Mouse (Mus musculus) monocyte, adult 5-6 weeks (primary cell): Measurements from ENCODE around the gene Tceanc2. TPM values are rescaled to one million over a fixed set of nuclear protein-coding genes. Genes with fewer than 3 reads are reported as not detected.

Source experiments
- ATAC-seq: fragments of 153-309, 156-312 bp; replicated peaks from 2 replicates; pipeline ENCODE4 v1.8.0; 2017; ENCODE audit warnings: mild to moderate bottlenecking; ENCODE audit not compliant: low TSS enrichment, insufficient number of reproducible peaks, severe bottlenecking, poor library complexity, low FRiP score
- total RNA-seq: library from RNA; stranded (forward); fragments of 200-1000, 200-491, 200-594 nt; gene quantifications from 3 replicates; pipeline ENCODE4 v1.2.3, GENCODE M21; 2017

Tceanc2 gene
- 12.8 to 15.4 TPM (median 15.4 TPM) in 3 replicates for total RNA-seq

DNA sequence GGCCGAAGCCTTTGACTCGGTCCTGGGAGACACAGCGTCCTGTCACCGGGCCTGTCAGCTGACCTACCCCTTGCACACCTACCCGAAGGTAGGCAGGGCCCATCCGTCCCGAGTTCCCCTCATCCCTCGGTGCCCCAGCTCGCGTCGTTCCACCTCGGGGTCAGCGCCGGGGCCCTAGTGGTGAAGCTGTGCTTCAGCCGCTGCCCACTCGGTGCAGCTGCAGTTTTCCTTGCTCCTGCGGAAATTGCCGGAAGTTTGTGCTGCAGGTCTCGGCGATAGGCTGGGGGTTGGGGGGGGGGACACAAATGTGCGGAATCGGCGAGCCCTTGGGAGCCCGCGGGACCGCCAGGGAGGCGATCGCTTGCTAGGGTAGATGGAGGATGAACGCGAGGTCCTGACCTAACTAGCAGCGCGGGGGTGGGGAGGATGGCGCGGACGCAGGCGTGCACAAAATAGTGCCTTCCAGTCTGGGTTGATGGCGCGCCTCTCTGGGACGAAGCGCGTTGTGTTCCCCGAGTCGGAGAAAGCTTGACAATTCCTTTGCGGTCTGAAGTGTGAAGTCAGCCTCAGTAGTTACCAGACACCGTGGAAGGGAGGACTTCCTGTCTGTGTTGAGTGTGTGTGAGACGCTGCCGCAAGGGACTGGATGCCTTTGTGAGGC is at the start of gene Tceanc2:
Tceanc2 (minus strand) TSS at position 287 of the 661 bp plus-strand sequence.
- peak; percentile 20; the same call in 1 of the 2 replicates for ATAC-seq

DNA sequence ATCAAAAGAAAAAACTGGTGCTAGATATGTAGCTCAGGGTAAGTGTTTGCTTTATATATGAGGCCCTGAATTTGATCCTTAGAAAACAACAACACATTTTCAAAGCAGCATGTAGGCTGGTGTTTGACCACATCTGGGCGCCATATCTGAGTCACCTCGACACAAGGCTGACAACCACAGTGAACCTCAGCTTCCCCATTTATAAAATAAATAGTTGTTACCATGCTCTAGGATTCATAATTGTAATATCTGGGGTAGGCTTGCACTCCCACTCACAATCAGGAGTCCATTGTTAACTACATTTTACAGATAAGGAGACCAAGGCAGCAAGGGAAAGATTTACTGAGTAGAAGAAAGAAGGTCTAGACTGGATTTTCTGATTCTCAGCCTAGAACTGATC is 47.4 kb upstream of the Tceanc2 start:
- no peak for ATAC-seq

DNA sequence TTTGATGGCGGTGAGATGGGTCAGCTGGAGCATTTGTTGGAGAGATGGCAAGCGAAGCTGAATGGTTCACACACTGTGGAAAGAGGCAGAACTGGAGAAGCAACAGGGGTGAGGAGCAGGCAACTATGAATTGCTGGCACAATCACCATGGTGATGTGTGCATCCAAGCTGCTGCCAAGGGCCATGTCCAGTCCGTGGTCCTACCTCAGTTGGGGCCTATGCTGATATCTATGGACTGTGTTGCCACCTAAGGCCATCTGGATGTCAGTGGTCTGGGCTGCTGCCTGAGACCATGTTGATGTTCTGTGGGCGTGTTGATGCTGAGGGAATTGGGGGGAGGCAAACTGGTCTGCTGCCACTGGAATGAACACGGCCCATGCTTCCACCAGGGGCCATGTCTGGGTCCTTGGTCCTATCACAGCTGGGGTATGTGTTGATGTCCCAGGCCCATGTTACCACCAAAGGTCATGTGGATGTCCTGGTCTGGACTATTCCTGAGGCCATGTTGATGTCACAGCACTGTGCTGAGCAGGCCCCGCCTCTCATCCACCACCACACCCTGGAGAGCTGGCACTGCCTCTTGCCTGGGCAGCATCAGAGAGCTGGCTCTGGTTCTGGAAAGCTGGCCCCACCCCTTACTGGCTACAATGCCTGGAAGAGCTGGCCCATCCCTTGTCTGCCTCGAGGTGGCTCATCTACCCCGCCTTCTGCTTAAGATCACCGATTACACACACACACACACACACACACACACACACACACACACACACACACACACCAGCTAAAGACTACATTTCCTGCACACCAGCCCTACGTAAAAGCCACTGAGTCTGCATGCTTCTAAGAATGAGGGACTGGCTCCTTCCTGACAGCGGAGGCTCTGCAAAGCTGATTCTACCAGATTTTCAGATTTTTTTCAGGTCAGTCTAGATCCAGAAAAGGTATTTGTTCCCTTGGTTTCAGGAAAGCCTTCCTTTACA is 44.6 kb upstream of the Tceanc2 start:
- no peak for ATAC-seq

DNA sequence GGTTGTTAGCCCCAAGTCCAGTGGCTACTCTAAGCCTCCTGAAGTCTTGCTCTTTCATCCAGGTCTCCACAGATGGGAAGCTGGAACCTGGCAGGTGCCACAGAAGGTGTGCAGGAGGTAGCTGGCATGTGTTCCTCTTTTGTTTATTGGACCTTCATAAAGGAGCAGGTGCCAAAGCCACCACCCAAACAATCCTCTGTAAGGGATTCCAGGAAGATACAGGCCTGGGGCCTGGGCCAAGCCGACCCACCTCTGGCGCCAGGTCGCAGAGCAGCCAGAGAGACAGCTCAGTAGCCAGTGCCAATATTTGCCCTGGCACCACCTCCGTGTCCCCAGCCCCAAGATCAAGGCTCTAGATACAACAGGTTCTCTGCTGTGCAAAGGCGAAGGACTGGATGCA is 42.6 kb upstream of the Tceanc2 start:
- no peak for ATAC-seq

DNA sequence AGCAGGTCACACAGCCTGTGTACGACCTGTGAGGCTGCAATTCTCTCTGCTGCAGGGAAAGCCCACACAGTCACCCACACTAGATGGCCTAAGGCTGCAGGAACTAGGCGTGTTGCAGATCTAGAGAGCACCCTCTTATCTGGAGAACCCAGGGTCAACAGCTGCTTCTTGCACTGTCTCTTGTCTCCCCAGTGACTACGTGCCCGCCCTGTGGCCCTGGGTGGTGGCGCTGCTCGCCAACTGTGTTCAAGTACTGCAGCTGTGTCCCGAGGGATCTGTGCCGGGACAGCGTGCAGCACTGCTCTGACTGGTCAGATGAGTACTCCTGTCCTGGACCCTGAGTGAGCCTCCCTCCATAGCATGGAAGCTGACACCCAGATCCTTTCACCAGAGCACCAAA is 38.7 kb upstream of the Tceanc2 start:
- no peak for ATAC-seq

DNA sequence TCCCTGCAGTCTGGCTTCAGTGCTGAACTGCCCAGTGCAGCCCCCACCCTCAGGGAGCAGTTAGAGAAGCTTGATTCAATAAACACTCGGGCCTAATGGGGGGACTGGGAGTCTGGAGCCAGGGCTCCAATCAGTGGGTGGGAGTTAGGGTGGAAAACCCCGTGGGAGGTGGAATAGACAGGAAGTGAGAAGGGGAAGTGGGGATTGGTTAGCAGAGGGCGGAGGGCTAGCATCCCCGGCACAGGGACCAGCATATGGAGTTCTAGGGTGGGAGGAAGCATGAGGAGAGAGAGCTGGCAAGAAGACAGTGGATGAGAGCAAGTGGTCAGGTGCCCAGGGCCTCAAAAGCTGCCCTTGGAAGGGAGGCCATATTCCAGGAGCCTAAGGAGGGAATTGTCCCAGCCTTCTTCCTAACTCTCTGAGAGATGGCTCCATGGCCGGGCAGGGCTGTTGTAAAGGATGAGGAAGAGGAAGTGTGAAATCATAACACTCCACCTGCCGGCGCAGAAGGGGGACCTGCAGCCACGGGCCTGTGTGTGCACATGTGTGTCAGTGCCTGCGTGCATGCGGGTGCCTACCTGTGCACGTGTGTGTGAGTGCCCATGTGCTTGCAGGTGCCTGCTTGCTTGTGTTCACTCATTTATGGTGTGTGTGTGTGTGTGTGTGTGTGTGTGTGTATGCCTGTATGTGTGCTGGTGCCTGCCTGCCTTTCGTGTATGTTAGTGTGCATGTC is 34.5 kb upstream of the Tceanc2 start:
- no peak for ATAC-seq

DNA sequence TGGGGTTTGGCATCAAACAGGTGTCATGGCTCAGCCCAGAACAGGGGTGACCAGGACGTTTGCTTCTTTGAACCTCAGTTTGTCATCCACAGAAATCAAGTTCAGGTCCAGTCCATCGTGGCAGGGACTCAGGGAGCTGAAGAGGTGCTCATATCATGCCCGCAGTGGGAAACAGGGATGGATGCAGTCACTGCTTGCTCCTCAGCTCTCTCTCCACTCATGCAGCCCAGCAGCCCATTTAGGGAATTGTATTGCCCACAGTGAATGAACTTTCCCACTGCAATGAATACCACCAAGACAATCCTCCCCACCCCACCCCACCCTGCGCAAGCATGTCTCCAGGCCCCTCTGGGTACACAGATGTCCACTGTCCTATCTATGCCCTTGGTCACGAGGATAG is 33.0 kb upstream of the Tceanc2 start:
- ATAC-seq = no peak

DNA sequence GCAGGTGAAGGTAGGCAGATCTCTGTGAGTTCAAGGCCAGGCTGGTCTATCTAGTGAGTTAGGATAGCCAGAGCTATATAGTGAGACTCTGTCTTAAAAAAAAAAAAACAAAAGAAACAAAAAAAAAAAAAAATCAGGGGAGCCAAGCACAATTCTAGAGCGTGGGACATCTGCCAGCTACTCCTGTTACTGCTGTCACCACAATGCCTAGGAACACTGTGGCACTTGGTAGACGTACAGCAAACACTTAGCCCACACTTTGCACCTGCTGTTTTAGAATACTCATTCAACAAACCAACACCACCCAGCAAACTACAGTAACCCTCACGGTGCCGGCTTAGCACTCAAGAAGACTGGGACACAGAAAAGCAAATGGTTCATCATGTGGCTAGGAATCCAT is 32.5 kb upstream of the Tceanc2 start:
- no peak for ATAC-seq

DNA sequence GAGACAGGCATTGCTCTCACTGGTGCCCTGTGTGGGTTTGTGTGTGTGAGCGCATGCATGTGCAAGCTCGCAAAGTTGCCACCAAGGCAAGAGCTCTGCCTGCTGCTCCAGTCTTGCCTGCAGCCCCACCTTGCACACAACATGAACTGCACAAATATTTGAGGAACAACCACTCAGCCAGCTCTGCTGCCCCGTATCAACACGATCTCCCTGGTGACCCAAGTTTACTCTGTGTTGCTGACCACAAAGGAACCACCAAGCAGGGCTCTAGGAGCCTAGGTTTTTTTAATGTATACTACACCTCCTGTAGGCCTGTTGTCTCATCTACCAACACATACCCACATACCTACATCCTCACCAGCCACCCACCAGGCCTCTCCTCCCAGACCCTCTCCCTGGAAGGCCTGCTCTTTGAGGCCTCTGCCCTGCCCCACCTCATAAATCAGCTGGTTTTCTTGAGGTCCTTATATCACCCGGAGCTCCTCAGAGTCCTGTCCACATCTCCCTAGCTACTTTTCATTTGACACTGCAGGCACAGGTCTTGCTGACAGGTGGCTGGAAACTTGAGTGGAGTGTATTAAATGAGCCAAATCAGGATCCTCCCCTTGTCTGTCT is 31.7 kb upstream of the Tceanc2 start:
- no peak for ATAC-seq

DNA sequence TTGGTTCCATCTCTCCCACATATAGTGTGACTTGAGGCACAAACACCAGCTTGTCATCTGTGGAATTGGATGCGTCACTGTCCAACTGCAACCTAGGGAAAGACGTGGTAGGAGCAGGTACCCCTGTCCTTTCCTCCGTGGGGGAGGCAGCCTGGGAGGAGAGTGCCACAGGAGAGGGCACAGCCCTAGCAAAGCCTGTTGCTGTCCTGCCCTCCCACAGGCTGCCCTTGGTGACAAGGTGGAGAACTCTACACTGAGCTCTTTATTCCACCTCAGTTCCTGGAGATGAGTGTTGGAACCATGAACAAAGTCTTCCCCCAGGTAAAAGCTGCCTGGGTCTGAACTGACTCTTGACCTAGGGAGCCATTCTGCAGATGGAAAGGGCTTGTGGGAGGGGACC is 30.0 kb upstream of the Tceanc2 start, which contains the start of gene Ldlrad1:
Ldlrad1 (plus strand) TSS at position 301 of the 400 bp plus-strand sequence.
- no peak for ATAC-seq

DNA sequence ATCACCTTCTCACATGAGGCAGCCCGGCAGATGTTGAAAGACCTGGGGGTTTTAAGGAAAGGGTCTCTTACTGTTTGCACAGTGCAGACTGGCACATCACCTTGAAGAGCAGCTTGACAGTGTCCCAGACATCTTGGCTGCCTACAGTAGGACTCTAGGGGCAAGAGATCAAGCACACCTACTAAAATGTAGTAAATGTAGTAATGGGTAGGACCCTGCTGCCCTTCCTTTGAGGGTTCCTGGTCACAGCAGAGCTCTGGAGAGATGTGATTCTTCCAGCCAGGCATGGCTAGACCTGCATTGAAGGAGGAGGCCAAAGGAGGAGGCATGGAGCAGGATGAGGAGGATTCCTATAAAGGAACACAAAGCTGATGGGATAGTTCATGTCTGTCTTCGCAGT is 28.1 kb upstream of the Tceanc2 start:
- no peak for ATAC-seq

DNA sequence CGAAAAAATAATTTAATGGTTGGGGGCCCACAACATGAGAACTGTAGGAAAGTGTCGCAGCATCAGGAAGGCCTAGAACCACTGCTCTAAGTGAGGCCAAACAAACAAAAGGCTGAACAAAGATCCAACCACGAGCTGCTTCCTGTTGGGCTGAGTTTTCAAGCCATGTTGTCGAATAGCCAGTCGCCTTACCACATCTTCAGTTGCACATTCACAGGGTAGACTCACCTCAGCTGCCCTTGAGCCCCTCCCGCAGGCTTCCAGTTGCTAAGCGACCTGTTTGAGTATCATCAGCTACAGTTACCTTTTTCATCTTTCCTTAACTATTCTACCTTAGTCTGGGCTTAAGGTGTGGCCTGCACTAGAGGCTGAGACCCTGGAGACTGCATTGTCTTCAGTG is 24.1 kb upstream of the Tceanc2 start:
- no peak for ATAC-seq

DNA sequence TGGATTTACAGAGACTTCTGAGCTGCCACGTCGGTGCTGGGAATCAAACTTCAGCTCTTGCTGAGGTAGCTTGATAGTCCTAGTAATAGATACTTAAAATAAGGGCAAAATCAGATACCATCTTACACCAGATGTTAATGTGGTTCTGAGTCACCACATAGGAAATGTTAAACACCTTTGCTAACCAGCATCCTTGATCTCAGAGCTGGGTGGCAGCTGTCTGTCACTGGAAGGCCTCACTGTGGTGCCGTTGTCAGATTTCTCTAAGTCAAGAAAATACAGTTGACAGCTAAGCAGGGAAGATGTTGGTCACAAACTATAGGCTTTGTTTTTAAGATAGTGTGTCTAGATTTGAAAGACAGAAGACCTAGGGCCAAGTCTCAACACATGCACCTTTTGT is 22.9 kb upstream of the Tceanc2 start:
- no peak for ATAC-seq

DNA sequence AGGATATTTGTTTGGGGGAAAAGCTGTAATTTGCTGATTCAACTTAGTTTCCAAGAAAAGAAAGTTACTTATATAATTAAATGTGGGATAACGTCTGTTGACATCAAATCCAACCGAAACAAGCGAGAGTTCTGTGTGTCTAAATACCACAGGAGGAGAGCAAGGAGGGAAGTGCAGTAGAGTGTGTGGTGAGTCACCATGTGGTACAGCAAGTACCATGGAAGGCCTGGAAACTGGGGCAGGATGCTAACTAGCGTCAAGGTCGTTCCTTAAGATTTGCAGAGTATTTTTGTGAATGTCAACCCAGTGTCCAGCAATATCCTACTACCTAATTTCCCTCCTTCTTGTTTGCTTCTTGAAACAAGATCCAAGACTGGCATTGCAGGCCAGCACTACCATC is 19.2 kb upstream of the Tceanc2 start:
- no peak for ATAC-seq

DNA sequence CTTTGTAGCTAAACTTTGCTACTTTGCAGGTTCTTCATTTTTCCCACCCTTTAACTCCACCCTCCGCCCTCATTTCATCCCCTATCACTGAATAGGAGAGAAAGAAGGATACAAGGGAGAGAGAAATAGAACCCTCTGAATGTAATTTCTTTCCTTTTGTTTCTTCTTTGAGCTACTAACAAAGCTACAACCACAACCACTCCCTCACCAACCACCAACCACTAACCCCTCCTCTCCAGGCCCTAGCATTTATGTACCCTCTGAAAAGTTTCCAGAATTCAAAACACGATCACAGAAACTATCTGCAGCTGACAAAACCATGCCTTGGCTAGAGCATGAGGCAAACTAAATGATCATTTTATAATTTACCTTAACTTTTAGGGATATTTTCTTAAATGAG is 17.5 kb upstream of the Tceanc2 start:
- ATAC-seq = no peak

DNA sequence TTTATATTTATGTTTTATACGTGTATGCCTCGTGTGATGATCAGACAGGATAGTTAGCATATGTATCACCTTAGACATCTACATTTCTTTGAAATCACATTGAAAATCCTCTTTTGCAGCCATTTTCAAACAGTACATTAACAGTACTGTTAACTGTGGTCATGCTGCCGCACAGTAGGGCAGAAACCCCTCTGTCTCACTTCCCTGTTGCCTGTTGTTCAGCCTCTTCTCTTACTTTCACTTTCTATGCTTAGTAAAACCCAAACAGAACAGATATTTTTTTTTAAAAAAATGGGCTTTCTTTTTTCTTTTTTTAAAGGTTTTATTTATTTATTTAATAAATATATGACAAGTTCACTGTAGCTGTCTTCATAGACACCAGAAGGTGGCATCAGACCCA is 14.9 kb upstream of the Tceanc2 start:
- ATAC-seq = no peak

DNA sequence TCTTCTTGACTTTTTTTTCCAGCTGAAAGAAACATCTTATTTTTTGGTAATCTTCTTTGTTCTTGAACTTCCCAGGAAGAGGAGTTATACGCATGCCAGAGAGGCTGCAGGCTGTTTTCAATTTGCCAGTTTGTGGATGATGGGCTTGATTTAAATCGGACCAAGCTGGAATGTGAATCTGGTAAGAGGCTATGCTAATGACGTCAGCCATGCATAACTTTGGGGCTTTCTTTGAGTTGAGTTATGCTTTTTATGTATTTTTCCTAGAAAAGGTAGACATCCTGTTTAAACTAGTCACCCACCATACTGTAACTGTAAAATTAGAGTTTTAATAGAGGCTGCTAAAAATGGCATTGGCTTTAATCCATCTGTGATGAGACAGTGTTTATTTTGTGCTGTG is 6.8 kb upstream of the Tceanc2 start:
- ATAC-seq = no peak

DNA sequence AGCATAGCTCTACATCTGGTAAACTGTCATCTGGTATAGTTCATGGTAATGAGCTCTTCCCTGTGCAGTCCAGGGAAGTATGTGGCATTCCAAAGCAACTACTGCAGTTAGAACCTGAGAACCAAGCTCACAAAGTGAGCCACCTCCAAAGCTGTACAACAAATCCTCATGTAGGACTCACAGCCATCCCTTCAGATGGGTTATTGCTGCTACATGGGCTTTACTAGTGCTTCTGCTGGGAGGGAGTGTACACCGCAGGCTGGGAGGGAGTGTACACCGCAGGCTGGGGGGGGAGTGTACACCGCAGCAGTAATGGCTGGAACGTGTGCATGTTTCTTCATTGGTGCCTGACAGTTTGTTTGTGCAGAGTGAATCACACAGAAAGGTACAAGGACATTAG is 4.3 kb upstream of the Tceanc2 start:
- ATAC-seq = no peak

DNA sequence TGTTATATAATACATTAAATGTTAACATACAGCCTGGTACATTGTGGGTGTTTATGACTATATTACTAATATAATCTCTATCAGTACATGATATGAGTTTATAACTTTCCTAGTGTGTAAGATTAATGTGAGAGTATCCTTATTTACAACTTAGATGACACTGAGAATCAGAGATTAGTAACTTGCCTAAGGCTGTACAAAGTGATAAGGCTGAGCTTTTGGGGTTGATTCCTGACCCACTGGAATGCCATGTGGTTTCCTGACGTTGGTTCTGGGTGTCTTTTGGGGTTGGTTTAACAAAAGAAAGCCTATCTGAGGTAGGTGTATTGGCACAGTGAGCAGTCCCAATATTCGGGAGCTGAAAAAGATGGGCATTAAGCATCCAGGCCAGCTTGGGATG is 3.9 kb upstream of the Tceanc2 start:
- ATAC-seq = no peak
